27 mouse cellular contexts compared by ENCODE assay signal in genomic region chr10:94473501-94473900, GRCm38 (mm10).
"Had no signal": no experiment of that assay in that cellular context is flagged by ENCODE, and none has a peak within 500 bp of the region (broad histone marks: within the 10 kb centered on the region; RNA-seq: fewer than 3 reads in every experiment).

No protein-coding gene starts in this region.

- H3K4me2 ChIP-seq: heart, embryonic 11.5 days; heart, embryonic 13.5 days; heart, embryonic 15.5 days; hindbrain, embryonic 14.5 days; intestine, embryonic 15.5 days; limb, embryonic 12.5 days; liver, embryonic 11.5 days; liver, embryonic 13.5 days; liver, embryonic 15.5 days had no signal

- H3K4me3 ChIP-seq: gastrocnemius, adult 2 months; heart, embryonic 13.5 days; heart, embryonic 15.5 days; intestine, embryonic 15.5 days; layer of hippocampus, adult 2 months; left cerebral cortex, adult 2 months; limb, embryonic 10.5 days; limb, embryonic 12.5 days; liver, embryonic 13.5 days; liver, embryonic 15.5 days had no signal

- H3K27me3 ChIP-seq: heart, embryonic 13.5 days; heart, embryonic 15.5 days; intestine, embryonic 15.5 days; liver, embryonic 13.5 days; liver, embryonic 15.5 days had no signal

- H3K4me1 ChIP-seq: heart, embryonic 13.5 days; heart, embryonic 15.5 days; intestine, embryonic 15.5 days; limb, embryonic 10.5 days; limb, embryonic 12.5 days; liver, embryonic 13.5 days; liver, embryonic 15.5 days had no signal

- H3K9ac ChIP-seq: heart, embryonic 13.5 days; heart, embryonic 15.5 days; hindbrain, embryonic 14.5 days; intestine, embryonic 15.5 days; limb, embryonic 12.5 days; liver, embryonic 13.5 days; liver, embryonic 15.5 days had no signal

- H3K36me3 ChIP-seq: heart, embryonic 13.5 days; heart, embryonic 15.5 days; intestine, embryonic 15.5 days; limb, embryonic 10.5 days; limb, embryonic 12.5 days; liver, embryonic 13.5 days; liver, embryonic 15.5 days had no signal

- ATAC-seq: hindbrain, embryonic 16.5 days; inflammation-experienced regulatory T-cells, adult 6 months; intestine, embryonic 15.5 days; intestine, postnatal 0 days had no signal

- DNase-seq: gastrocnemius, adult 2 months; gastrocnemius, postnatal 10 days; gastrocnemius, postnatal 25 days; heart, adult 18-20 months; heart, postnatal 14 days; heart, postnatal 36 days; kidney, adult 18-20 months; kidney, adult 8-10 months; kidney, postnatal 10 days; kidney, postnatal 25 days; kidney, postnatal 4 days; liver; liver, embryonic 13.5 days had no signal

- H3K27ac ChIP-seq: gastrocnemius, adult 2 months; heart, embryonic 13.5 days; heart, embryonic 15.5 days; hindbrain, embryonic 14.5 days; intestine, embryonic 15.5 days; layer of hippocampus, adult 2 months; left cerebral cortex, adult 2 months; limb, embryonic 10.5 days; limb, embryonic 12.5 days; liver, embryonic 13.5 days; liver, embryonic 15.5 days had no signal

- H3K9me3 ChIP-seq: heart, embryonic 13.5 days; heart, embryonic 15.5 days; intestine, embryonic 15.5 days; limb, embryonic 10.5 days; limb, embryonic 12.5 days; liver, embryonic 13.5 days; liver, embryonic 15.5 days had no signal
